8 mouse cellular contexts compared by ENCODE assay signal in genomic region chr10:116580591-116581358, GRCm38 (mm10). TPM values are rescaled to one million over a fixed set of nuclear protein-coding genes. Genes with fewer than 3 reads are reported as not detected.
A peak's percentile ranks its signal among the peaks of the same experiment; 100 is the strongest.
DNase-seq lines count a peak whose midpoint lies in the region; ATAC-seq and TF ChIP-seq lines count a peak whose summit lies in the region.

No protein-coding gene starts in this region.

- peaks cover 17% of the 10 kb centered on the region for H3K4me1 ChIP-seq in forebrain, embryonic 14.5 days (ENCODE audit: control insufficient read depth, insufficient read depth, low read length)
- H3K4me1 ChIP-seq in hindbrain, embryonic 11.5 days (replicated peaks; ENCODE audit: control insufficient read depth, insufficient read depth, low read length), result no peaks in the 10 kb centered on the region

- peak overlapping the region; percentile 99 for H3K27ac ChIP-seq in forebrain, embryonic 14.5 days (ENCODE audit: low read depth, low read length)
- H3K27ac ChIP-seq in hindbrain, embryonic 11.5 days (ENCODE audit: low read depth, low read length), result peak overlapping the region; percentile 98
- H3K27ac ChIP-seq in left cerebral cortex, adult 2 months, result peak overlapping the region; percentile 97
- peak overlapping the region; percentile 55 for H3K27ac ChIP-seq in macrophage

- H3K9ac ChIP-seq in forebrain, embryonic 14.5 days (ENCODE audit: low read length), result peak overlapping the region; percentile 95
- peak overlapping the region; percentile 95 for H3K9ac ChIP-seq in hindbrain, embryonic 11.5 days (ENCODE audit: low read depth, low read length)

- intact Hi-C loops in left cerebral cortex, adult 2 months (cut with DNase I), result loop anchor here (2.0 to 5.0 kb wide), 4 partner anchors 93 to 267 kb away; no protein-coding TSS in a partner anchor

- H3K79me2 ChIP-seq in macrophage (ENCODE audit: inconsistent target), result peaks cover 53% of the 10 kb centered on the region

- peak; percentile 74 for DNase-seq in MN1 (ENCODE audit: low spot score)
- peak; percentile 65 for DNase-seq in forebrain, embryonic 14.5 days (ENCODE audit: low spot score)
- DNase-seq in hindbrain, embryonic 11.5 days (ENCODE audit: low spot score), result peak; percentile 72
- peak; percentile 38 to 47 for DNase-seq in left cerebral cortex, adult 2 months (ENCODE audit: extremely low spot score in 1 of 2, low spot score in 2 of 2)
- DNase-seq in right cerebral cortex, postnatal 10 days (ENCODE audit: low spot score in 2 of 2), result peak; percentile 43 to 52
- peak; percentile 26 for DNase-seq in urinary bladder, postnatal 25 days (ENCODE audit: low spot score)

- H3K36me3 ChIP-seq in forebrain, embryonic 14.5 days (ENCODE audit: control insufficient read depth, insufficient read depth, low read length), result 0 out of 2 replicates have a peak, but pooled peaks cover 4% of the 10 kb centered on the region
- H3K36me3 ChIP-seq in hindbrain, embryonic 11.5 days (ENCODE audit: control insufficient read depth, insufficient read depth, low read length), result no peaks in the 10 kb centered on the region
- H3K36me3 ChIP-seq in macrophage (ENCODE audit: inconsistent target), result peaks cover 8% of the 10 kb centered on the region; the same call in 1 of the 2 replicates

- peak; percentile 45 for ATAC-seq in cerebellum, adult (ENCODE audit: insufficient number of reproducible peaks, low FRiP score, low TSS enrichment)
- ATAC-seq in forebrain, embryonic 14.5 days, result peak; percentile 83
- peak; percentile 85 for ATAC-seq in hindbrain, embryonic 11.5 days (ENCODE audit: low FRiP score)

- H3K9me3 ChIP-seq in forebrain, embryonic 14.5 days (replicated peaks; ENCODE audit: control insufficient read depth, low read length), result no peaks in the 10 kb centered on the region
- H3K9me3 ChIP-seq in hindbrain, embryonic 11.5 days (ENCODE audit: control insufficient read depth, low read length), result no peaks in the 10 kb centered on the region

- H3K4me3 ChIP-seq in forebrain, embryonic 14.5 days (ENCODE audit: low read depth, low read length), result peak overlapping the region; percentile 93
- peak overlapping the region; percentile 96 for H3K4me3 ChIP-seq in hindbrain, embryonic 11.5 days (ENCODE audit: low read depth, low read length)
- H3K4me3 ChIP-seq in left cerebral cortex, adult 2 months, result peak overlapping the region; percentile 76
- H3K4me3 ChIP-seq in macrophage (ENCODE audit: inconsistent target), result peak overlapping the region; percentile 85

- TF ChIP-seq CTCF in left cerebral cortex, adult 2 months (IDR thresholded peaks at IDR 0.05), result no peak

- peak overlapping the region; percentile 71 for H3K4me2 ChIP-seq in forebrain, embryonic 14.5 days (ENCODE audit: low read length)
- peak overlapping the region; percentile 67 for H3K4me2 ChIP-seq in hindbrain, embryonic 11.5 days (replicated peaks; ENCODE audit: low read depth, low read length)

- WGBS in forebrain, embryonic 14.5 days, result under 1% methylated on average over 35 of the region's 71 CpGs
- WGBS in hindbrain, embryonic 11.5 days, result 2% methylated on average over 22 of the region's 71 CpGs
- 0% methylated on average over 54 of the region's 71 CpGs for WGBS in macrophage (ENCODE audit: missing documents)

- no peaks in the 10 kb centered on the region for H3K27me3 ChIP-seq in forebrain, embryonic 14.5 days (replicated peaks; ENCODE audit: control insufficient read depth, insufficient read depth, low read length)
- no peaks in the 10 kb centered on the region for H3K27me3 ChIP-seq in hindbrain, embryonic 11.5 days (ENCODE audit: control insufficient read depth, insufficient read depth, low read length)

RNA-seq across cellular contexts. Expression of gene Cnot2, which starts 0.5 kb away (rescaled TPM):
- polyA plus RNA-seq in forebrain, embryonic 14.5 days (2014; fragmentation: Nextera tagmentation; extraction: Ambion mirVana), result 127 and 148 TPM in 2 replicates
- 138 and 142 TPM in 2 replicates for polyA plus RNA-seq in hindbrain, embryonic 11.5 days (2014; fragmentation: Nextera tagmentation; extraction: Ambion mirVana)
- 10 to 100 TPM; 68.3 to 76.9 TPM for total RNA-seq in left cerebral cortex, adult 2 months (2021)
- 100 to 1,000 TPM in 8 of 26 experiments, 10 to 100 TPM in 18; 59.3 to 121 (median 95.0) TPM for total RNA-seq in macrophage (2018; cell fraction: chromatin; rRNA removed)
- 10 to 100 TPM; 31.5 to 49.4 (median 43.6) TPM for total RNA-seq in macrophage (2018; cell fraction: cytosol; rRNA removed)
- 10 to 100 TPM; 38.6 to 90.1 (median 55.7) TPM for total RNA-seq in macrophage (2018; cell fraction: nucleus; rRNA removed)
- polyA plus RNA-seq in macrophage (2018), result 35.6 to 51.4 TPM (median 39.4 TPM) in 3 replicates

Comparison
In these comparisons a context has a peak if more than half of its experiments do, and no peak if none do; other contexts are left out.
1. Peak in every context shown above with its lines: DNase-seq, ATAC-seq, H3K4me3 ChIP-seq and H3K27ac ChIP-seq.